Mouse (Mus musculus): ENCODE measurements around the gene Rad17. TPM values are rescaled to one million over a fixed set of nuclear protein-coding genes. Genes with fewer than 3 reads are reported as not detected.

The Rad17 gene
- polyA plus RNA-seq (2012; rRNA removed), result 2.1 TPM in 2 replicates

GRCm38 (mm10) chr13:100650550-100651438 is at the start of gene Rad17, which contains the start of gene Ak6:
Gene Rad17, minus strand, starts transcription at chr13:100651051.
Gene Ak6, plus strand, starts transcription at chr13:100650979.

DNA sequence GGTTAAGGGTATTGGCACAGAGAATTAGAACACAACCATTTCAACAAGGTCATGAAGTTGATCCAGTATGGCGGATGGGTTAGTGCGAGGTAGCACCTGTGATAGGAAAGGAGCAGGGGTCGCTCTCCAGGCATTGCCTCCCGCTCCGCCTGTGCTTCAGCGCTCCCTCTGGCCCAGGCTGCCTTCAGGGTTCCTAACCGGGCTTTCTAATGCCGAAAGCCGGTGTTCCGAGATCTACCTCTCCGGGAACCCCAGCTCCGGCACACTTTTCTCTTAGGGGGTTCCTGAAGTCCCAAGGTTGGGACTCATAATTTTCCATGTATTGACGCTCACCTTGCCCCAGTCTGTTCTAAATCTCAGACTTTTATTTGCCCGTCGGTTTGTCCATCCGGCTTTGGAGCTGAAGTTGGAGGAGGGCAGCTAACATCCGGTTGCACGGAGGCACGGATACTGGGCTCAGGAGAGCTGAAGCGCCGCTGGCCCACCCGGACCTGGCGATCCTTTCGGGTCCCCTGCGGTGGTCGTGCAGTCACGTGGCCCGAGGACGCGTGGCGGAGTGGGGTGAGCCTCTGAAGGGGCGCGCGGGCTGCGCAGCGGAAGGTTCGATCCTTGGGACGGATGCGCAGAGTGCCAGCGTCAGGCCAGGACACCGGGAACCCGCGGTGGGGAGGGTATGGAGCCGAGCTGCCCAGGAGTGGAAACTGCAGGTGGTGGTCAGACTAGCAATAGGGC is 18.6 kb upstream of the Rad17 start, which contains the start of gene Ccdc125:
Gene Ccdc125 (plus strand): TSS at position 427 of the 732 bp plus-strand sequence.

DNA sequence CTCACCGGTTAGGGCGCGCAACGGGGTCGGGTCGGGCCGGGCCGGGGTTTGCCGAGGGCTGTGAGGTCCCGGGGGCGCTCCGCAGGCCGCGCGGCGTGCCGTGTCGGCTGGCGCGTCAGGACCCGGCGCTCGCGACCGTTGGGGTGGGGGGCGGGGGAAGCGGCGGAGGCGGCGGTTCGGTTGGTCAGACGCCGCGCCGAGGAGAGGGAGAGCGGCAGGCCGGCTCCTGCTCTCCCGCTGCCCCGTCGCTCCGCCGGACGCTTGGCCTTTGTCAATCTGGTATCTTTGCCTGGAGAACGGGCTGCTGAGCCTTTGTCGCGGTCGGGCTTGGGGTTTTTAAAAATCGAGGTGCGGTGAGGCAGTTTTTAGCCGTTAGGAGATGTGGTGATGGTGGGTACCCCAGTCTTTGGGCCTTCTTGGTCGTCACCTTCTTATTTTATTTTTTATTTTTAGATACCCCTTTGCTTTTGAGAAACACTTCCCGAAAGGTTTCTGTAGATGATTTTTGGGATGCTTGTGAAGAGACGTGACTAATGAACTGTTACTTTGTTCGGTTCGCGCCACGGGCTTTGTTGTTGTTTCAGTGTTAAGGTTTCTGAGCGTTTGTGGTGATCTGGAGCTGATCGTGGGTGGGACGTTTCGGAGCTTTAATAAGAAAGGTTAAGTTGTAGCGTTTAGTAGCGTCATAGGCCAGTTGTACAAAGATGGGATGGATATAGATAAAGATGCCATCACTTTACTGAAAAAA is 762 bp upstream of the Rad17 start, which contains the start of gene Taf9:
Gene Taf9 (plus strand): TSS at position 141 of the 748 bp plus-strand sequence.

GRCm38 (mm10) chr13:100616181-100617087 is 34.4 kb downstream of the Rad17 start, which contains the start of gene Marveld2:
Gene Marveld2, minus strand, starts transcription at chr13:100616971.

Other genes starting within 250 kb of the Rad17 start
- gene Naip1, start 198.2 kb downstream of the Rad17 start, polyA plus RNA-seq (2012; rRNA removed), result 0.34 and 0.39 TPM in 2 replicates
- gene Gtf2h2, start 158.5 kb downstream of the Rad17 start, polyA plus RNA-seq (2012; rRNA removed), result 17.7 and 26.7 TPM in 2 replicates
- gene Ocln, start 98.3 kb downstream of the Rad17 start, polyA plus RNA-seq (2012; rRNA removed), result 2.0 and 2.1 TPM in 2 replicates
- 4.5 and 4.7 TPM in 2 replicates for gene Marveld2, start 34.1 kb downstream of the Rad17 start, polyA plus RNA-seq (2012; rRNA removed)
- gene Ak6, start 72 bp downstream of the Rad17 start, polyA plus RNA-seq (2012; rRNA removed), result 17.4 and 20.7 TPM in 2 replicates
- 4.1 and 6.4 TPM in 2 replicates for gene Taf9, start 528 bp upstream of the Rad17 start, polyA plus RNA-seq (2012; rRNA removed)
- 0.83 and 0.90 TPM in 2 replicates for gene Ccdc125, start 18.7 kb upstream of the Rad17 start, polyA plus RNA-seq (2012; rRNA removed)
- 12.4 and 15.0 TPM in 2 replicates for gene Cdk7, start 79.9 kb upstream of the Rad17 start, polyA plus RNA-seq (2012; rRNA removed)
- 15.4 and 22.5 TPM in 2 replicates for gene Mrps36, start 93.6 kb upstream of the Rad17 start, polyA plus RNA-seq (2012; rRNA removed)
- gene Cenph, start 124.8 kb upstream of the Rad17 start, polyA plus RNA-seq (2012; rRNA removed), result 0.12 and 0.97 TPM in 2 replicates
- 15.8 and 23.9 TPM in 2 replicates for gene Ccnb1, start 135.5 kb upstream of the Rad17 start, polyA plus RNA-seq (2012; rRNA removed)
- 26.6 and 34.1 TPM in 2 replicates for gene Slc30a5, start 182.4 kb upstream of the Rad17 start, polyA plus RNA-seq (2012; rRNA removed)

All from ovary, adult 2 months (tissue).